Mouse (Mus musculus) heart, postnatal 10 days (tissue): ENCODE measurements around the gene Isyna1. TPM values are rescaled to one million over a fixed set of nuclear protein-coding genes. Genes with fewer than 3 reads are reported as not detected.

Source experiments
- DNase-seq, 2 experiments: peaks; one replicate each; pipeline ENCODE4 v3.0.0; 2021
- intact Hi-C: fragments of 180-260 bp; cut with DNase I; formaldehyde crosslinking; loops from one replicate; pipeline ENCODE4 v1.15.1; 2025
- total RNA-seq, 2 experiments: library from RNA; stranded (reverse); gene quantifications; 2 replicates each; pipeline ENCODE4 v1.2.3; 2021

Isyna1 gene
- total RNA-seq, result 10 to 100 TPM; 25.8 to 29.6 TPM

GRCm38 (mm10) chr8:70593961-70594609 lies at the start of gene Isyna1:
Gene Isyna1 (plus strand): TSS chr8:70594373.
- intact Hi-C loops, result no loop called here
- peak; percentile 83 to 86 for DNase-seq

GRCm38 (mm10) chr8:70546412-70546811 lies 47.8 kb upstream of the Isyna1 start:
- DNase-seq, result no peak
- intact Hi-C loops, result no loop called here

DNA sequence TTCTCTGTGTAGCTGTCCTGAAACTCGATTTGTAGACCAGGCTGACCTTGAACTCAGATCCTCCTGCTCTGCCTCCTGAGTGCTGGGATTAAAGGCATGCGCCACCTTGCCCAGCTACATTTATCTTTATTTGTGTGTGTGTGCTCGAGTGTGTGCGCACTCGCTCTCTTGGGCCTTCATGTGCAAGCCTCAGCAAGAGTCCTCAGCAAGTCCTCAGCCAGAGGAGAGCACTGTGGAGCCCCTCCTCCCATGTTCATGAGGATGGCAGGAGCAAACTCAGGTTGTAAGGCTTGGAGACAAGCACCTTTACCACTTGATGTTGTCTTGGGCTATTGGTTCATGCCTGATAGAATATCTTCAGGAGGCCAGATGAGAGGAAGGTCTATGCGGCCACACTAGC lies 46.4 kb upstream of the Isyna1 start:
- intact Hi-C loops, result no loop called here
- DNase-seq, result no peak

DNA sequence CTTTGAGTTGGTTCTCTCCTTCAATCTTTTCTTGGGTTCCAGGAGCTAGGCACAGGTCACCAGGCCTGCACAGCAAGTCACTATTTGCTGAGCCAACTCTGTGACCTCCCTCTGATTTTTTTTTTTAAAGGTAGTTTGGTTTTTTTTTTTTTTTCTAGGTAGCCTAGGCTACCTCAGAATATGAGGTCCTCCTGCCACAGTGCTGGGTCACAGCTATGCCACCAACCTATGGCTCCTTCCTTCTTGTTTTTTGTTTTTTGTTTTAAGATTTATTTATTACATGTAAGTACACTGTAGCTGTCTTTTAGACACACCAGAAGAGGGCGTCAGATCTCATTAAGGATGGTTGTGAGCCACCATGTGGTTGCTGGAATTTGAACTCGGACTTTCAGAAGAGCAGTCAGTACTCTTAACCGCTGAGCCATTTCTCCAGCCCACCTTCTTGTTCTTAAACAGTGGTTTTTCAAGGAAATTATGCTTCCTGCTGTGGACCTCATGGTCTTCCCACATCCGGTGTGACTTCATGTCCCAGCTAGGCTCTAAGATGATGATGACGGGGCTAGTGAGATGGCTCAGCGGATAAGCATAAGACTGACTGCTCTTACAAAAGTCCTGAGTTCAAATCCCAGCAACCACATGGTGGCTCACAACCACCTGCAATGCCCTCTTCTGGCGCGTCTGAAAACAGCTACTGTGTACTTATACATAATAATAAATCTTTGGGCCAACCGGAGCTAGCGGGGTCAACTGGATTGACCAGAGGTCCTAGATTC lies 44.6 kb upstream of the Isyna1 start:
- intact Hi-C loops, result no loop called here
- DNase-seq, result no peak

DNA sequence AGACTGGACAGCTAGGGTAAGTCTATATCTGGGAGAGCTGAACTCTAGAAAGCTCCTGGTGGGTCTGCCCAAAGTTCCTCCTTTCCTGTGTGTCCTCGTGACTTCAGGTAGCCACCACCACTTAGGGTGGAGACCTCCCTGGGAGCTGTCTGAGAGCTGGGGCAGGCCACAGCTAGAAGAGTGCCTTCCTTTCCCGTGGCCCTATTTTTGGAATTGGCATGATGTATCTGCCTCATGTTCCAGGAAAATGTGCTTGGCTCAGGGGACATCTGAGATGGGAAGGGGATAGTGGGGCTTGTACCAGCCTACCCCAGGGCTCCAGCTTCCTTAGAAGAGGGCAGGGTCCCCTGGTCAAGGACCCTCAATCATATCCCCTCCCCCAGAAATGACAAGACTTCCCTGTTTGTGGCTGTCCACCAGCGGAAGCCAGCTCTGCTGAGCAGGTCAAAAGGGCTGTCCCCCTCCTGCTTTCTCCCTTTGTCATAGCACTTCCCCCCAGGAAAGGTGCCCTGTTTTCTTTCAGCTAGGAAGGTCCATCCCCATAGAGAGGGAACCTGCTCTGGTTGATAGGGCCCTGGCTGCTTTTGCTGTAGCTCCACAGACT lies 42.5 kb upstream of the Isyna1 start:
- DNase-seq, result peak; percentile 60 to 73
- intact Hi-C loops, result no loop called here

- DNase-seq, result peak; percentile 70
- intact Hi-C loops, result no loop called here
Observed at GRCm38 (mm10) chr8:70552836-70553235, 41.3 kb upstream of the Isyna1 start.

DNA sequence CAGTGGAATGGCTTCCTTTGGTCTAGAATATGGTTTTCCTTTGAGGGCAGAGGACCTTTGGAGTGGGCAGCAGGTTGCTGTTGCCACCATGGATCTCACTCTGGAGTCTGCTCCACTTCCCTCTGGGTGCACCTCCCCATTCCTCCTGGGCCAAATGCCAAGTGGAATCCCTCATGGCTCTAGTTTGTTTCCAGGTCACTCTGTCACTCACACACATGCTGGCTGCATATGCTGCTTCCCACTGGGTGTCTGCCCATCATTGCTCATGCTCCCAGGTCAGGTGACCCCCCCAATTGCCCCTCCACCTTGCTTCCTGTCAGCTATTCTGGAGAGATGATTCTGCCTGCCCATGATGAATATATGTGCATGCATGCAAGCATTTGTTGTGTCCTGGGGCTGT lies 40.4 kb upstream of the Isyna1 start:
- peak; percentile 88 to 89 for DNase-seq
- intact Hi-C loops, result no loop called here

DNA sequence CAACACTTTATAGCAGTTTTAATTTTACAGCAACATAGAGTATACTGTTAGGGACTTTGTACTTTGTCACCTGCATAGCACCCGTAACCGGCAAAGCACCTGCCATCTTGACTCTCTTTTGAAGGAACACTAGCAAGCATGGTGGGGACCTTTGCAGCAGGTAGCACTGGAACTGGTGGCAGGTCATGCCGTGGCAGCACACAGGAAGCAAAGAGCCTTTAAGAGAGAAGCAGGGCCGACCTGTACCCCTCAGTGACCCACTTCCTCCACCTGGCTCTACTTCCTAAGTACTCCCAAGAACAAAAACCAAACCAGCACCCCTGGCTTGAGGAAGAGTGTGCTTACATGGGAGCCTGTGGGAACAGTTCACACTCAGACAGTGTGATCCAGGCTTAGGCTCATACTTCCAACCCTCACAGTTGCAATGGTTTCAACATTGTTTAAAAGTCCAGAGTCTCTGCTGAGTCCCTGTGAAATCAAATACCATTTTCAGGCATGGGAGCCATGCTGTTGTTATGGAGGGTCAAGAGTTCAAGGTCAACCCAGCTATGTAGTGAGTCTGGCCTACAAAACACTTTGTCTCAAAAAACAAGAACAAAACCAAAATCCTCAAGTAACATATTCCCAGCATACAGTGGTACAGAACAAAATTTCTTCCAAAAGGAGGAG lies 39.0 kb upstream of the Isyna1 start:
- intact Hi-C loops, result no loop called here
- DNase-seq, result no peak

DNA sequence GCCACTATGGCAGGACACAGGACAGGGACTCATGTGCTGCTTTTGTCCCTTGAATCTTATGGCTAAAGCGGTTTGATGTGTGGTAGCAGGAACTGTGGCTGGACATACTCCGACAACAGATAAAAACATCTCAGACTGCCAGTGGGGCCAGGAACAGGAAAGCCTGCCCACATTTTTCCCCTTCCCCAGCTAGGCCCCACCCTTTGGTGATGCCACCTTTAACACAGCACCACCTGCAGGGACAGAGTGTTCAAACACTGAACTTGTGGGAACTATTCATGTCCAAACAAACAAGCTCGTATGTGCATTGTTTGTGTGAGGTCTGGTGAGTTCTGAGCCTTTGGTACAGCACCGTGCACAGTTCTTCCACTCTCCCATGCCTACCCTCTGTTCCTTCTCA lies 35.8 kb upstream of the Isyna1 start:
- intact Hi-C loops, result no loop called here
- DNase-seq, result peak; percentile 61 to 65

- intact Hi-C loops, result no loop called here
- no peak for DNase-seq
Observed at GRCm38 (mm10) chr8:70558983-70559382, 35.2 kb upstream of the Isyna1 start.

GRCm38 (mm10) chr8:70560096-70560495 lies 34.1 kb upstream of the Isyna1 start:
- peak; percentile 79 for DNase-seq
- intact Hi-C loops, result loop anchor here (1.0 kb wide), 1 partner anchor 25 kb away; no protein-coding TSS in a partner anchor

DNA sequence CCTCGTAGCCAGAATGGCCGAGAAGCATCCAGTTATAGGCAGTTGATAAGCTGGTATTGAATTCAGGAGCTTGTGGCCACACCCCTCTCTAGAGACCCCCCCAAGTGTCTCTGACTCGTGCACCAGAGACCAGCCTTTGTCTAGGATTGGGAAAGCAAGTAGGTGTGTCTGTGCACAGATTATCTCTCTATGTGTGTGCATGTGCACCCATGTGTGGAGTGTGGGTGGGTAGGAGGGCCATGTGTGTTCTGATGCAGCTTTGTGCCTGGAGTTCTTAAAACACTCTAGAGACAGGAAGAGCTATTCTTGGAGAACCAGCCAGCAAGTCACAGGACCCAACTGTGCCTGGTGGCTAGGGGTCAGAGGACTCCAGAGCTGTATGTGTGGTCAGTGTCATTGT lies 33.6 kb upstream of the Isyna1 start:
- DNase-seq, result peak in 1 of 2 experiments; percentile 40
- intact Hi-C loops, result loop anchor here (1.0 kb wide), 1 partner anchor 25 kb away; no protein-coding TSS in a partner anchor

DNA sequence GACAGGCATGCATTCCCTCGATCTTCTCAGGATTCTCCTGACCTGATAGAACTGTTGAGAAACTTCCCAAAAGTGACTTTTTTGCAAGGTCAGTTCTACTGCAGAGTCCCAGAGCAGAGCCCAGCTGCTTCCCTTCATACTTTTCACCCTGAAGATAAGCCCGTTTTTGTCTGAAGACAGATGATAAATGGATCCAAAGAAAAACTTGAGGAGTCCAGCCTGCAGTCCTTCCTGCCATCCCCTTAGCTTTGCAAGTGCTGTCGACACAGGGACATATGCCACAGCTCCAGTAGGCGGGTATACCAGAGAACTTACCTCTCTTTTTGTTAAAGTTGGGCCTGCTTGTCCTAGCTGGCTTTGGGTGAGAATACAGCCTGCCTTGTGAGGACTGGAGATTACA lies 32.8 kb upstream of the Isyna1 start:
- intact Hi-C loops, result no loop called here
- peak; percentile 40 to 42 for DNase-seq

DNA sequence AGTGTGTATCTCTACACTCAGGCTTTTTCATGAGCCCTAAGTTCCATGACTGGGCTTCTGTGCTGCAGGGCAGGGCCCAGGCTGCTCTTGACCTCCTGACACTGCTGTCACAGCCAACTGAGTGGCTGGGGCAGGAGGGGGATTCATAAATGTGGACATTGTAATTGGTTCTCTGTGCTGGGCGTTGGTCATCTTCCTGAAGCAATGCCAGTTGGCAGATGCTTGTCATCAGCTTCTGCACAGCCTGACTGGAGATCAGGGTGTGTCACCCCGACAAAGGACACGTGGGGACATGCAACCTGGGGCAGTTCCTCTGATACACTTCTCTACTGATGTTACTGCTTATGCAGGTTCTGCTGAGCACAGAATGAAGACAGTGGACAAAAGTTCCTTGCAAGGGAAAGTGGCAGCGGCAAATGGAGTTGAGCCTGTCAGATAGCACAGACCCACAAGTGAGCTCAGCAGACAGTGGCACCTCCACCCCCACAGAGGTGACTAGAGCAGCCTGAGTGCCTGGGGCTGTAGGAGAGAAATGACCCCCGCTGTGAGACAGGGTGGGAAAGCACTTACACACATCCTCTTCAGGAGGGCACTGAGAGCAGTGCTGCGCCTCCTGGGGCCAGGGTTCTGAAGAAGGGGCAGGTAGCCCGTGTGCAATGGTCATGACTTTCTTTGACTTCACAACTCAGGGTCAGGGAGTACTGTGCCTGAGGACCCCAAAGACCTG lies 32.2 kb upstream of the Isyna1 start:
- intact Hi-C loops, result no loop called here
- DNase-seq, result peak; percentile 79 to 82

GRCm38 (mm10) chr8:70562802-70563201 lies 31.4 kb upstream of the Isyna1 start:
- intact Hi-C loops, result no loop called here
- DNase-seq, result peak in 1 of 2 experiments; percentile 56

- no peak for DNase-seq
- intact Hi-C loops, result no loop called here
Observed at GRCm38 (mm10) chr8:70563763-70564387, 30.3 kb upstream of the Isyna1 start.

DNA sequence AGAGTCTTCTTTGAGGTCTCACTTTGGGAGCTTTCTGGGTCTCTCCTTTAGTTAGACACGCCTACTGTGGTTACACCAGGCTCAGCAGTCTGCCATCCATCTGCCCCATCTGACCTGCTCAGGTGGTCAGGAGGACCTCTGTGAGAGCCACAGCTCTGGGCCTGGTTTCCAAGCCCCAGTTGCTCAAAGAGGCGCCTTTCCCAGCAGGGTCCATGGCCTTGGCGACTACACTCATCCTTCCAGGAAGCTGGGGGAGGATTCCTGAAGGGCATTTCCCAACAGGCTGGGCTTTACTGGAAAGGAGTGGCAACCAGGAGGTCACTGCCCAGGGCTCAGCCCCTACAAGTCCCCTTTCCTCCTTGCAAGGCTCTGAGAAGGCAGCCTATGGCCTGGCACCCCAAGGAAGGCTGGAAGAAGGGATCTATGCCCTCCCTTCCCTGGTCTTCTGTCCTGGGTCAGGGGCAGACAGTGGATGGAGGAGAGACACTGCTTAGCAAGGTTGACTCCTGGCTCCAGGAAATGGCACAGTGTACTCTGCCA lies 29.4 kb upstream of the Isyna1 start:
- intact Hi-C loops, result no loop called here
- DNase-seq, result no peak

DNA sequence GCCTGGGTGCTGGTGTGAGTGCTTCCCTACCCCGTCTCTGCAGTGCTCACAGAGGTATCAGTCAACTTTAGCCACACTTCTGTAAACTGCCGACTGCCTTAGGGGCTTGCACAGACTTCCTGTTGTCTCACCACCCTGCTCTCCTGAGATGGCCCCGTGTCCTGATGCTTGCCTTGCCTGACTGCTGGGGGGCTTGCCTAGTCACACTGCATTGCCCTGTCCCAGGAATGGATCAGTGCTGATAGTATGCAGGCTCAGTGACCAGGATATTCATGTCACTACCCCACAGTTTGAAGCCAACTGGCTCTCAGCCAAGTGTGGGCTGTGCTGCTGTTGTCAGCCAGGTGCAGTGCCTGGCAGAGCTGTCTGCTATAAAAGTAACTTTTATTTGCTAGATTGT lies 28.6 kb upstream of the Isyna1 start:
- intact Hi-C loops, result no loop called here

DNA sequence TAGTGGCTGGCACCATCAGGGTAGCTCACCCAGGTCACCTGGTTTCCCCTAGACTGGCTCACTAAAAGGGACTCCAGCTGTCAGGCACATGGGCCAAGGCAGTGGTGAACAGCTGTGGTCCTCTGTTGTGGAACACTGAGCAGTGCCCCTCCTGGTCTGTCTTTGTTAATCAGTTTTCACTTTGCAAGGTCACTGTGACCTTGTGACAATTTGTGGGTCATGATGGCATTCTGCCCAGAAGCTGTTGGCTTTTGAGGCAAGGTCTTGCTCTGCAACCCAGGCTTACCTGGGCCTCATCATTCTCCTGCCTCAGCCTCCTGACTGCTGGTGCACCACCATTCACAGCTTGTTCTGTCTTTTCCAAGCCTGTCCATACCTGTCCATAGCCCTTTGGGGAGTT lies 23.8 kb upstream of the Isyna1 start:
- intact Hi-C loops, result no loop called here
- DNase-seq, result no peak

More for the DNA sequence above, 28.6 kb upstream of the Isyna1 start:
- peak; percentile 66 to 75 for DNase-seq

GRCm38 (mm10) chr8:70570990-70571389 lies 23.2 kb upstream of the Isyna1 start:
- intact Hi-C loops, result no loop called here
- DNase-seq, result peak; percentile 76 to 85
